18 mouse cellular contexts compared by ENCODE assay signal in the genomic region with DNA sequence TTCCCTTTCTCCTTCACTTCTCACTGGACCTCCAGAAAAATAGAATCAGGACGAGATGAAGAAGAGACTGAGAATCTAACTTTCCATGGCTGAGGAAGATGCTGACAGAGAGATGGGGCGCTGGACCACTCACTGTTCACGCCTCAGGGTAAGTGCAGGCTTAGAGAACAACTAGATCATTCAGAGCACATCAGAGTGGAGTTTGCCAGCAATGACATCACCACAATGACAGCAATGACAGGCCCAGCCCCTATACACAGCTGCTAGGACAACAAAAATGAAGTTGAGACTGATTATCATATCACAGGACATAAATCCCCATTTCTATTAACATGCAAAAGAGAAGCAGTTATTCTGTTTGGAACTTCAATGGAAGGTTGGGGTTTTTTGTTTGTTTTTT.
A peak's percentile ranks its signal among the peaks of the same experiment; 100 is the strongest.
DNase-seq lines count a peak whose midpoint lies in the region; ATAC-seq lines count a peak whose summit lies in the region.
"Had no signal": no experiment of that assay in that cellular context is flagged by ENCODE, and none has a peak within 500 bp of the region (broad histone marks: within the 10 kb centered on the region; RNA-seq: fewer than 3 reads in every experiment).

No protein-coding gene starts in this region.

- no peak overlapping the region for H3K4me3 ChIP-seq in hindbrain, embryonic 16.5 days (ENCODE audit: low read length)
- no peak overlapping the region for H3K4me3 ChIP-seq in hindbrain, embryonic 10.5 days
- H3K4me3 ChIP-seq in midbrain, embryonic 12.5 days, result no peak overlapping the region
- H3K4me3 ChIP-seq in midbrain, embryonic 10.5 days, result no peak overlapping the region
- H3K4me3 ChIP-seq in forebrain, embryonic 14.5 days (ENCODE audit: low read depth, low read length), result no peak overlapping the region
- no peak overlapping the region for H3K4me3 ChIP-seq in midbrain, embryonic 15.5 days

- ATAC-seq in hindbrain, embryonic 16.5 days, result peak; percentile 43; the same call in 1 of the 2 replicates
- peak; percentile 87 for ATAC-seq in midbrain, embryonic 12.5 days (ENCODE audit: low FRiP score, low read depth)
- peak; percentile 87 for ATAC-seq in forebrain, embryonic 14.5 days
- peak; percentile 77; the same call in 1 of the 2 replicates for ATAC-seq in midbrain, embryonic 15.5 days (replicated peaks)
- ATAC-seq: liver, postnatal 0 days had no signal

- H3K4me1 ChIP-seq in hindbrain, embryonic 16.5 days (ENCODE audit: control insufficient read depth, insufficient read depth, low read depth, low read length), result peaks cover 4% of the 10 kb centered on the region
- H3K4me1 ChIP-seq in hindbrain, embryonic 10.5 days (replicated peaks), result peaks cover 3% of the 10 kb centered on the region; the same call in 1 of the 2 replicates
- peaks cover 19% of the 10 kb centered on the region for H3K4me1 ChIP-seq in midbrain, embryonic 12.5 days
- peaks cover 3% of the 10 kb centered on the region; the same call in 1 of the 2 replicates for H3K4me1 ChIP-seq in midbrain, embryonic 10.5 days
- peaks cover 3% of the 10 kb centered on the region; the same call in 1 of the 2 replicates for H3K4me1 ChIP-seq in forebrain, embryonic 14.5 days (ENCODE audit: control insufficient read depth, insufficient read depth, low read length)
- H3K4me1 ChIP-seq in midbrain, embryonic 15.5 days, result 0 out of 2 replicates have a peak, but pooled peaks cover 3% of the 10 kb centered on the region

- no peaks in the 10 kb centered on the region for H3K27me3 ChIP-seq in hindbrain, embryonic 16.5 days (replicated peaks; ENCODE audit: control insufficient read depth, insufficient read depth, low read length)
- H3K27me3 ChIP-seq in hindbrain, embryonic 10.5 days (ENCODE audit: insufficient read depth, poor library complexity, severe bottlenecking), result no peaks in the 10 kb centered on the region
- H3K27me3 ChIP-seq in midbrain, embryonic 12.5 days, result no peaks in the 10 kb centered on the region
- H3K27me3 ChIP-seq in midbrain, embryonic 10.5 days (ENCODE audit: low read depth, poor library complexity, severe bottlenecking), result no peaks in the 10 kb centered on the region
- H3K27me3 ChIP-seq in forebrain, embryonic 14.5 days (replicated peaks; ENCODE audit: control insufficient read depth, insufficient read depth, low read length), result no peaks in the 10 kb centered on the region
- H3K27me3 ChIP-seq in midbrain, embryonic 15.5 days (replicated peaks), result no peaks in the 10 kb centered on the region

- no peak overlapping the region for H3K9ac ChIP-seq in hindbrain, embryonic 16.5 days (ENCODE audit: low read depth, low read length)
- H3K9ac ChIP-seq in midbrain, embryonic 12.5 days (replicated peaks), result no peak overlapping the region
- no peak overlapping the region for H3K9ac ChIP-seq in forebrain, embryonic 14.5 days (ENCODE audit: low read length)
- no peak overlapping the region for H3K9ac ChIP-seq in midbrain, embryonic 15.5 days
- H3K9ac ChIP-seq: liver, postnatal 0 days had no signal

- H3K27ac ChIP-seq in hindbrain, embryonic 16.5 days (ENCODE audit: low read depth, low read length), result no peak overlapping the region
- no peak overlapping the region for H3K27ac ChIP-seq in hindbrain, embryonic 10.5 days
- H3K27ac ChIP-seq in midbrain, embryonic 12.5 days (replicated peaks), result no peak overlapping the region
- H3K27ac ChIP-seq in midbrain, embryonic 10.5 days (replicated peaks), result no peak overlapping the region
- H3K27ac ChIP-seq in forebrain, embryonic 14.5 days (ENCODE audit: low read depth, low read length), result no peak overlapping the region
- H3K27ac ChIP-seq in midbrain, embryonic 15.5 days, result no peak overlapping the region

- H3K9me3 ChIP-seq in hindbrain, embryonic 16.5 days (ENCODE audit: control insufficient read depth, low read length), result no peaks in the 10 kb centered on the region
- H3K9me3 ChIP-seq in hindbrain, embryonic 10.5 days, result no peaks in the 10 kb centered on the region
- no peaks in the 10 kb centered on the region for H3K9me3 ChIP-seq in midbrain, embryonic 12.5 days
- H3K9me3 ChIP-seq in midbrain, embryonic 10.5 days (replicated peaks), result no peaks in the 10 kb centered on the region
- H3K9me3 ChIP-seq in forebrain, embryonic 14.5 days (replicated peaks; ENCODE audit: control insufficient read depth, low read length), result no peaks in the 10 kb centered on the region
- H3K9me3 ChIP-seq in midbrain, embryonic 15.5 days, result no peaks in the 10 kb centered on the region

- 57% methylated on average over 3 of the region's 3 CpGs for whole genome bisulfite sequencing in hindbrain, embryonic 16.5 days
- 74% methylated on average over 3 of the region's 3 CpGs for WGBS in hindbrain, embryonic 10.5 days
- WGBS in midbrain, embryonic 12.5 days, result 58% methylated on average over 3 of the region's 3 CpGs
- WGBS in midbrain, embryonic 10.5 days, result 78% methylated on average over 3 of the region's 3 CpGs
- WGBS in forebrain, embryonic 14.5 days, result 31% methylated on average over 3 of the region's 3 CpGs
- 54% methylated on average over 3 of the region's 3 CpGs for WGBS in midbrain, embryonic 15.5 days

- no peak overlapping the region for H3K4me2 ChIP-seq in hindbrain, embryonic 16.5 days (ENCODE audit: low read length)
- H3K4me2 ChIP-seq in midbrain, embryonic 12.5 days (replicated peaks), result no peak overlapping the region
- no peak overlapping the region for H3K4me2 ChIP-seq in forebrain, embryonic 14.5 days (ENCODE audit: low read length)
- no peak overlapping the region for H3K4me2 ChIP-seq in midbrain, embryonic 15.5 days

- no peaks in the 10 kb centered on the region for H3K36me3 ChIP-seq in hindbrain, embryonic 16.5 days (ENCODE audit: control insufficient read depth, insufficient read depth, low read length)
- H3K36me3 ChIP-seq in hindbrain, embryonic 10.5 days, result no peaks in the 10 kb centered on the region
- no peaks in the 10 kb centered on the region for H3K36me3 ChIP-seq in midbrain, embryonic 12.5 days
- no peaks in the 10 kb centered on the region for H3K36me3 ChIP-seq in midbrain, embryonic 10.5 days
- no peaks in the 10 kb centered on the region for H3K36me3 ChIP-seq in forebrain, embryonic 14.5 days (ENCODE audit: control insufficient read depth, insufficient read depth, low read length)
- H3K36me3 ChIP-seq in midbrain, embryonic 15.5 days (replicated peaks), result no peaks in the 10 kb centered on the region

- DNase-seq in hindbrain, embryonic 10.5 days (ENCODE audit: low spot score), result no peak
- no peak for DNase-seq in midbrain, embryonic 10.5 days (ENCODE audit: low spot score)
- peak; percentile 68 for DNase-seq in forebrain, embryonic 14.5 days (ENCODE audit: low spot score)
- no peak for DNase-seq in heart, adult 9 months (ENCODE audit: low spot score in 2 of 2)
- DNase-seq in testis, postnatal 14 days (ENCODE audit: low spot score), result no peak
- DNase-seq: adrenal gland, postnatal 25 days; cerebellum, adult 9-10 months; gastrocnemius, postnatal 25 days; kidney, adult 9 months; kidney, postnatal 36 days; liver; liver, postnatal 0 days; lung, postnatal 4 days; right cerebral cortex, postnatal 14 days; thymus, postnatal 36 days had no signal
